29 mouse cellular contexts compared by ENCODE assay signal in the genomic region with DNA sequence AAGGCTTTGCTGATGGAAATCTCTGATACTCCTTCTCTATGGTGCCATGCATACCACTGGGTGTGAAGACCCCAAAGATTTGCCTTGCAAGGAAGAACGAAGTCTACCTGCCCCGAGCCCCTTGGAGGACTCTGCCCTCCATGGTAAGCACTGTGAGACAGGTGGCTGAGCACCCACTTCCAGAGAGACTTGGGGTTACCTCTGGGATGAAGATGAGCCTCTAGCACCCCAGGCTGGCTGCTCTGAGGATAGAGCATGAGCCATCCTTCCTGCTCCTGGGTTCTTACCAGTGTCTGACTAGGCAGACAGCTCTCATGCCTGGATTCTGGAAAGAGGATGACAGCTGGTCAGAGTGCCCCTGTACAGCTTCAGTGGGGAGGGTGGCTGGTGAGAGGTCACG. TPM values are rescaled to one million over a fixed set of nuclear protein-coding genes. Genes with fewer than 3 reads are reported as not detected.
"Had no signal": no experiment of that assay in that cellular context is flagged by ENCODE, and none has a peak within 500 bp of the region (broad histone marks: within the 10 kb centered on the region; RNA-seq: fewer than 3 reads in every experiment).

No protein-coding gene starts in this region.

- H3K27ac ChIP-seq: embryonic facial prominence, embryonic 10.5 days; embryonic facial prominence, embryonic 12.5 days; embryonic facial prominence, embryonic 13.5 days; embryonic facial prominence, embryonic 15.5 days; forebrain, embryonic 10.5 days; forebrain, embryonic 12.5 days; forebrain, embryonic 13.5 days; forebrain, embryonic 15.5 days; gastrocnemius, adult 2 months had no signal

- DNase-seq: cerebellum, adult 2 months; cerebellum, adult 8-10 months; cerebellum, adult 9-10 months; cerebellum, adult 9-11 months; cerebellum, postnatal 10 days; cerebellum, postnatal 14 days; cerebellum, postnatal 25 days; cerebellum, postnatal 36 days; embryo, embryonic 11 days; forebrain, postnatal 0 days; gastrocnemius, adult 2 months; gastrocnemius, postnatal 10 days; gastrocnemius, postnatal 14 days; gastrocnemius, postnatal 25 days; gastrocnemius, postnatal 36 days; heart, adult 11 months; heart, adult 18-20 months had no signal

- H3K4me1 ChIP-seq: forebrain, embryonic 15.5 days had no signal

- H3K4me3 ChIP-seq: embryonic facial prominence, embryonic 10.5 days; embryonic facial prominence, embryonic 12.5 days; embryonic facial prominence, embryonic 13.5 days; embryonic facial prominence, embryonic 15.5 days; erythroblast, embryonic 14.5 days; forebrain, embryonic 10.5 days; forebrain, embryonic 12.5 days; forebrain, embryonic 13.5 days; forebrain, embryonic 15.5 days; gastrocnemius, adult 2 months had no signal

- H3K36me3 ChIP-seq: embryonic facial prominence, embryonic 15.5 days; forebrain, embryonic 15.5 days had no signal

RNA-seq across cellular contexts. Expression of a gene that starts 8.1 kb away (rescaled TPM):
- polyA plus RNA-seq: erythroblast, embryonic 14.5 days had no signal

RNA-seq across cellular contexts. Expression of a gene that starts 12.5 kb away (rescaled TPM):
- polyA plus RNA-seq: erythroblast, embryonic 14.5 days had no signal

RNA-seq across cellular contexts. Expression of a gene that starts 51.1 kb away (rescaled TPM):
- polyA plus RNA-seq: embryonic facial prominence, embryonic 13.5 days; erythroblast, embryonic 14.5 days; forebrain, embryonic 11.5 days; forebrain, embryonic 13.5 days had no signal

RNA-seq across cellular contexts. Expression of a gene that starts 51.7 kb away (rescaled TPM):
- polyA plus RNA-seq: embryonic facial prominence, embryonic 10.5 days; embryonic facial prominence, embryonic 11.5 days; erythroblast, embryonic 14.5 days; forebrain, embryonic 10.5 days; forebrain, embryonic 11.5 days; forebrain, embryonic 13.5 days; forebrain, embryonic 14.5 days; forebrain, embryonic 15.5 days had no signal
